Mouse (Mus musculus) forebrain, embryonic 14.5 days (tissue): Measurements from ENCODE around the gene Zfhx3. TPM values are rescaled to one million over a fixed set of nuclear protein-coding genes. Genes with fewer than 3 reads are reported as not detected.

Experiments
- ATAC-seq: fragments of 200-750 bp; cut with Nextera tagmentation; 2 replicates; pipeline ENCODE4 v1.8.0; 2017; ENCODE audit warnings: mild to moderate bottlenecking, moderate library complexity
- DNase-seq: peaks from one replicate; pipeline ENCODE4 v3.0.0-alpha.2; 2015; ENCODE audit warnings: low spot score
- H3K27ac ChIP-seq: fragments of 300-500 bp; sonication (generic); 2 replicates; pipeline ENCODE4 v1.5.1; 2014; ENCODE audit warnings: low read depth, mild to moderate bottlenecking, control low read depth, low read length, moderate library complexity
- H3K27me3 ChIP-seq: fragments of 300-500 bp; sonication (generic); replicated peaks from 2 replicates; pipeline ENCODE4 v1.6.1; 2014; ENCODE audit warnings: low read length, control low read depth, mixed read lengths; ENCODE audit not compliant: control insufficient read depth, insufficient read depth
- H3K36me3 ChIP-seq: fragments of 300-500 bp; sonication (generic); 2 replicates; pipeline ENCODE4 v1.6.1; 2014; ENCODE audit warnings: low read length, control low read depth; ENCODE audit not compliant: control insufficient read depth, insufficient read depth
- H3K4me1 ChIP-seq: fragments of 300-500 bp; sonication (generic); 2 replicates; pipeline ENCODE4 v1.6.1; 2014; ENCODE audit warnings: antibody characterized with exemption, low read length, control low read depth; ENCODE audit not compliant: control insufficient read depth, insufficient read depth
- H3K4me2 ChIP-seq: fragments of 300-500 bp; sonication (generic); 2 replicates; pipeline ENCODE4 v1.6.1; 2014; ENCODE audit warnings: mild to moderate bottlenecking, control low read depth, low read length
- H3K4me3 ChIP-seq: fragments of 300-500 bp; sonication (generic); 2 replicates; pipeline ENCODE4 v1.5.1; 2014; ENCODE audit warnings: low read depth, low read length, control low read depth
- H3K9ac ChIP-seq: fragments of 300-500 bp; sonication (generic); 2 replicates; pipeline ENCODE4 v1.6.1; 2014; ENCODE audit warnings: mild to moderate bottlenecking, low read length, control low read depth, moderate library complexity
- H3K9me3 ChIP-seq: fragments of 300-500 bp; sonication (generic); replicated peaks from 2 replicates; pipeline ENCODE4 v1.6.1; 2016; ENCODE audit warnings: low read length, control low read depth, mixed read lengths; ENCODE audit not compliant: control insufficient read depth
- WGBS: fragments of 180-500 bp; shearing (Covaris S2); extraction: QIAGEN DNeasy Blood & Tissue Kit; methylation state at CpG from one replicate; pipeline ENCODE4 v1.1.7; 2014; 5-methylcytosine and 5-hydroxymethylcytosine counted together
- polyA plus RNA-seq: library from polyadenylated mRNA; unstranded; fragments of >200 nt; fragmentation: Nextera tagmentation; extraction: Ambion mirVana; gene quantifications from 2 replicates; pipeline ENCODE4 v1.2.1, GENCODE M21; 2014

Zfhx3 gene
- polyA plus RNA-seq, 1 experiment from 2014 or later, result 11.7 TPM

GRCm38 (mm10) chr8:108966041-108966440, 1023.6 kb downstream of the Zfhx3 start:
- Histone ChIP-seq H3K9me3 (no peaks in the 10 kb centered on the region), H3K27me3 (no peaks in the 10 kb centered on the region), H3K4me1 (no peaks in the 10 kb centered on the region), H3K4me3 (no peak overlapping the region), H3K9ac (no peak overlapping the region), H3K4me2 (no peak overlapping the region), H3K36me3 (no peaks in the 10 kb centered on the region), H3K27ac (no peak overlapping the region)
- 65% methylated on average over 12 of the region's 12 CpGs for WGBS
- ATAC-seq (no peak), DNase-seq (peak; percentile 17)

- no peak for DNase-seq
- no peak overlapping the region for H3K4me2 ChIP-seq
- H3K4me3 ChIP-seq, result no peak overlapping the region
- WGBS, result 90% methylated on average over 9 of the region's 9 CpGs
- ATAC-seq, result no peak
- no peaks in the 10 kb centered on the region for H3K4me1 ChIP-seq
- H3K27ac ChIP-seq, result no peak overlapping the region
- no peak overlapping the region for H3K9ac ChIP-seq
- H3K27me3 ChIP-seq, result no peaks in the 10 kb centered on the region
- no peaks in the 10 kb centered on the region for H3K36me3 ChIP-seq
- H3K9me3 ChIP-seq, result no peaks in the 10 kb centered on the region
Observed at GRCm38 (mm10) chr8:108973639-108974325, 1031.3 kb downstream of the Zfhx3 start.

- DNase-seq (peak; percentile 19), ATAC-seq (no peak)
- Histone ChIP-seq H3K9ac (no peak overlapping the region), H3K4me1 (no peaks in the 10 kb centered on the region), H3K27me3 (no peaks in the 10 kb centered on the region), H3K4me3 (no peak overlapping the region), H3K36me3 (no peaks in the 10 kb centered on the region), H3K27ac (no peak overlapping the region), H3K9me3 (no peaks in the 10 kb centered on the region), H3K4me2 (no peak overlapping the region)
- 52% methylated on average over 11 of the region's 11 CpGs for WGBS
Observed at GRCm38 (mm10) chr8:108977693-108978361, 1035.4 kb downstream of the Zfhx3 start.

GRCm38 (mm10) chr8:108978362-108978750, 1035.9 kb downstream of the Zfhx3 start:
- 88% methylated on average over 7 of the region's 7 CpGs for WGBS
- Histone ChIP-seq H3K27me3 (no peaks in the 10 kb centered on the region), H3K9ac (no peak overlapping the region), H3K27ac (no peak overlapping the region), H3K4me2 (no peak overlapping the region), H3K4me3 (no peak overlapping the region), H3K36me3 (no peaks in the 10 kb centered on the region), H3K4me1 (no peaks in the 10 kb centered on the region), H3K9me3 (no peaks in the 10 kb centered on the region)
- ATAC-seq (no peak), DNase-seq (no peak)

GRCm38 (mm10) chr8:108984904-108985303, 1042.5 kb downstream of the Zfhx3 start:
- no peaks in the 10 kb centered on the region for H3K36me3 ChIP-seq
- no peak overlapping the region for H3K4me2 ChIP-seq
- 80% methylated on average over 2 of the region's 2 CpGs for WGBS
- no peak overlapping the region for H3K4me3 ChIP-seq
- DNase-seq, result no peak
- H3K4me1 ChIP-seq, result no peaks in the 10 kb centered on the region
- no peak overlapping the region for H3K9ac ChIP-seq
- no peak overlapping the region for H3K27ac ChIP-seq
- no peaks in the 10 kb centered on the region for H3K27me3 ChIP-seq
- no peaks in the 10 kb centered on the region for H3K9me3 ChIP-seq
- ATAC-seq, result no peak

GRCm38 (mm10) chr8:108989841-108990240, 1047.4 kb downstream of the Zfhx3 start:
- Histone ChIP-seq H3K27ac (no peak overlapping the region), H3K27me3 (no peaks in the 10 kb centered on the region), H3K36me3 (no peaks in the 10 kb centered on the region), H3K4me2 (no peak overlapping the region), H3K4me1 (no peaks in the 10 kb centered on the region), H3K4me3 (no peak overlapping the region), H3K9me3 (no peaks in the 10 kb centered on the region), H3K9ac (no peak overlapping the region)
- no peak for DNase-seq
- 84% methylated on average over 5 of the region's 5 CpGs for WGBS
- ATAC-seq, result no peak

- 90% methylated on average over 6 of the region's 6 CpGs for WGBS
- Histone ChIP-seq H3K9me3 (no peaks in the 10 kb centered on the region), H3K4me2 (no peak overlapping the region), H3K9ac (no peak overlapping the region), H3K27me3 (no peaks in the 10 kb centered on the region), H3K4me3 (no peak overlapping the region), H3K36me3 (no peaks in the 10 kb centered on the region), H3K4me1 (no peaks in the 10 kb centered on the region), H3K27ac (no peak overlapping the region)
- ATAC-seq (no peak), DNase-seq (no peak)
Observed at GRCm38 (mm10) chr8:108990537-108990936, 1048.1 kb downstream of the Zfhx3 start.

GRCm38 (mm10) chr8:108991395-108991794, 1049.0 kb downstream of the Zfhx3 start:
- Histone ChIP-seq H3K9me3 (no peaks in the 10 kb centered on the region), H3K4me3 (no peak overlapping the region), H3K9ac (no peak overlapping the region), H3K4me1 (no peaks in the 10 kb centered on the region), H3K4me2 (no peak overlapping the region), H3K27me3 (no peaks in the 10 kb centered on the region), H3K27ac (no peak overlapping the region), H3K36me3 (no peaks in the 10 kb centered on the region)
- ATAC-seq (no peak), DNase-seq (no peak)
- WGBS, result 91% methylated on average over 5 of the region's 5 CpGs

- no peak overlapping the region for H3K9ac ChIP-seq
- H3K27ac ChIP-seq, result no peak overlapping the region
- ATAC-seq (no peak), DNase-seq (no peak)
- 84% methylated on average over 2 of the region's 2 CpGs for WGBS
- no peaks in the 10 kb centered on the region for H3K27me3 ChIP-seq
- no peaks in the 10 kb centered on the region for H3K9me3 ChIP-seq
- H3K4me3 ChIP-seq, result no peak overlapping the region
- no peaks in the 10 kb centered on the region for H3K36me3 ChIP-seq
- no peak overlapping the region for H3K4me2 ChIP-seq
- H3K4me1 ChIP-seq, result no peaks in the 10 kb centered on the region
Observed at GRCm38 (mm10) chr8:108993718-108994117, 1051.3 kb downstream of the Zfhx3 start.
